Mouse (Mus musculus) bone marrow macrophage, adult 2 months (primary cell): ENCODE results near the gene Macf1.

Source experiments
- CTCF ChIP-seq: IDR thresholded peaks from 2 replicates; pipeline ENCODE4 v1.5.1; 2012; ENCODE audit warnings: low read depth, mild to moderate bottlenecking, low read length, moderate library complexity
- POLR2A ChIP-seq: IDR thresholded peaks from 2 replicates; pipeline ENCODE4 v1.6.1; 2012; ENCODE audit warnings: mild to moderate bottlenecking, low read depth, low read length, borderline replicate concordance

GRCm38 (mm10) chr4:123571869-123572268 lies 112.3 kb downstream of the Macf1 start:
- TF ChIP-seq POLR2A (no peak), CTCF (no peak)
